Mouse (Mus musculus) hindbrain, postnatal 0 days (tissue): ENCODE measurements around the gene Heatr5a. TPM values are rescaled to one million over a fixed set of nuclear protein-coding genes. Genes with fewer than 3 reads are reported as not detected.

Experiments used
- ATAC-seq: fragments of 200-750 bp; cut with Nextera tagmentation; 2 replicates; pipeline ENCODE4 v1.8.0; 2017; ENCODE audit warnings: mild to moderate bottlenecking, moderate TSS enrichment, moderate library complexity
- DNase-seq: peaks from one replicate; pipeline ENCODE4 v3.0.0-alpha.2; 2015; ENCODE audit warnings: low spot score
- H3K27ac ChIP-seq: fragments of 300-500 bp; sonication (generic); 2 replicates; pipeline ENCODE4 v1.5.1; 2014; ENCODE audit warnings: mild to moderate bottlenecking
- H3K27me3 ChIP-seq: fragments of 300-500 bp; sonication (generic); 2 replicates; pipeline ENCODE4 v1.6.1; 2014; ENCODE audit warnings: low read length, mixed read lengths; ENCODE audit not compliant: insufficient read depth
- H3K36me3 ChIP-seq: fragments of 300-500 bp; sonication (generic); 2 replicates; pipeline ENCODE4 v1.6.1; 2014; ENCODE audit warnings: low read length, mixed read lengths; ENCODE audit not compliant: insufficient read depth
- H3K4me1 ChIP-seq: fragments of 300-500 bp; sonication (generic); 2 replicates; pipeline ENCODE4 v1.6.1; 2014; ENCODE audit warnings: antibody characterized with exemption, low read length, mixed read lengths; ENCODE audit not compliant: insufficient read depth
- H3K4me2 ChIP-seq: fragments of 300-500 bp; sonication (generic); 2 replicates; pipeline ENCODE4 v1.6.1; 2014; ENCODE audit warnings: low read depth, mild to moderate bottlenecking, low read length, moderate library complexity, mixed read lengths
- H3K4me3 ChIP-seq: fragments of 300-500 bp; sonication (generic); 2 replicates; pipeline ENCODE4 v1.5.1; 2014; ENCODE audit warnings: low read length
- H3K9ac ChIP-seq: fragments of 300-500 bp; sonication (generic); replicated peaks from 2 replicates; pipeline ENCODE4 v1.6.1; 2014; ENCODE audit warnings: mild to moderate bottlenecking, low read length, moderate library complexity, mixed read lengths
- H3K9me3 ChIP-seq: fragments of 300-500 bp; sonication (generic); 2 replicates; pipeline ENCODE4 v1.6.1; 2016; ENCODE audit warnings: low read length, mixed read lengths
- CTCF ChIP-seq: IDR thresholded peaks from 2 replicates; pipeline ENCODE4 v1.5.1; 2016; ENCODE audit warnings: antibody characterized with exemption, control low read depth, low read depth
- WGBS: fragments of 180-500 bp; shearing (Covaris S2); extraction: QIAGEN DNeasy Blood & Tissue Kit; methylation state at CpG from one replicate; pipeline ENCODE4 v1.1.7; 2014; 5-methylcytosine and 5-hydroxymethylcytosine counted together
- polyA plus RNA-seq: library from polyadenylated mRNA; unstranded; fragments of >200 nt; fragmentation: Nextera tagmentation; extraction: Ambion mirVana; gene quantifications from 2 replicates; pipeline ENCODE4 v1.2.1, GENCODE M21; 2015
- total RNA-seq: library from RNA; depleted of rRNA; stranded (reverse); fragments of >200 nt; gene quantifications from 2 replicates; pipeline ENCODE4 v1.2.3, GENCODE M21; 2014; rRNA removed

Heatr5a gene
- total and polyA plus RNA-seq, 2 experiments from 2014 or later: 3.2 to 30.8 TPM

DNA sequence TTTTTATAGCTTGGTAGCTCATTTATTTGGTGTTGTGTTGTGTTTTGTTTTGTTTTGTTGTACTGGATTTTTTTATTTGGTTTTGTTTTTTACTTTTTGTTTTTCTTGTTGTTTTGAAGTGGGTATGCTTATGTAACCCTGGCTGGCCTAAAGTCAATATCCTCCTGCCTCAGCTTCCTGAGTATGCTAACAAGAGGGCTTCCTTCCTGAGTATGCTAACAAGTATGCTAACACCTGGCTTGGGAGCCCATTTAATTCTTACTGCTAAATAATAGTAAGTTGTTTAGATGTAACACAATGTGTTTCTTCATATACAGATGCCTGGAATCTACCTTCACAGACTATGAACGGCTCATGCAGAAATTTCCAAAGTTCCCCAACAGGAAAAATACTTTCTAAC lies 140.4 kb downstream of the Heatr5a start:
- Histone ChIP-seq H3K9ac (no peak overlapping the region), H3K36me3 (no peaks in the 10 kb centered on the region)

DNA sequence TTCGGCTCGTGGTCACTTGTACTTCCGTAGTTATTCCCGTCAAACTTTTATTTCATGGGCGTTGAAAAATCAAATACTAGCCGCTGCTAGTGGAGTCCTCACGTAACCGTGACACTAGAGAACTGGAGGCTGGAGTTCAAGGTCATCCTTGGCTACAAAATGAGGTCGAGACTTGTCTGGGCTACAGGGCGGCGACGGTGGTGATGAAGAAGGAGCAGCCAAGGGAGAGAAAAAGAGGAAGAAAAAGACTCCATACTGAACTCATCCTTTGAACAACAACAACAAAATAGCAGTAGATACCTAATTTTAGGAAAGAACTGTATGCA lies 141.1 kb downstream of the Heatr5a start:
- Histone ChIP-seq H3K36me3 (0 out of 2 replicates have a peak, but pooled peaks cover under 1% of the 10 kb centered on the region), H3K27ac (peak overlapping the region; percentile 99), H3K27me3 (no peaks in the 10 kb centered on the region), H3K4me2 (peak overlapping the region; percentile 67), H3K4me3 (peak overlapping the region; percentile 97), H3K4me1 (peaks cover 6% of the 10 kb centered on the region), H3K9ac (peak overlapping the region; percentile 99), H3K9me3 (no peaks in the 10 kb centered on the region)
- DNase-seq (no peak), ATAC-seq (no peak)
- TF ChIP-seq CTCF: no peak
- WGBS: under 1% methylated on average over 12 of the region's 12 CpGs

More for the DNA sequence above, 140.4 kb downstream of the Heatr5a start:
- 90% methylated on average over 1 of the region's 1 CpGs for WGBS
- ATAC-seq (no peak), DNase-seq (no peak)
- TF ChIP-seq CTCF: no peak
- H3K4me2 ChIP-seq: peak overlapping the region; percentile 67
- peak overlapping the region; percentile 97; the same call in 1 of the 2 replicates for H3K4me3 ChIP-seq
- H3K27ac ChIP-seq: peak overlapping the region; percentile 99; the same call in 1 of the 2 replicates
- H3K9me3 ChIP-seq: no peaks in the 10 kb centered on the region
- peaks cover 6% of the 10 kb centered on the region for H3K4me1 ChIP-seq
- no peaks in the 10 kb centered on the region for H3K27me3 ChIP-seq

DNA sequence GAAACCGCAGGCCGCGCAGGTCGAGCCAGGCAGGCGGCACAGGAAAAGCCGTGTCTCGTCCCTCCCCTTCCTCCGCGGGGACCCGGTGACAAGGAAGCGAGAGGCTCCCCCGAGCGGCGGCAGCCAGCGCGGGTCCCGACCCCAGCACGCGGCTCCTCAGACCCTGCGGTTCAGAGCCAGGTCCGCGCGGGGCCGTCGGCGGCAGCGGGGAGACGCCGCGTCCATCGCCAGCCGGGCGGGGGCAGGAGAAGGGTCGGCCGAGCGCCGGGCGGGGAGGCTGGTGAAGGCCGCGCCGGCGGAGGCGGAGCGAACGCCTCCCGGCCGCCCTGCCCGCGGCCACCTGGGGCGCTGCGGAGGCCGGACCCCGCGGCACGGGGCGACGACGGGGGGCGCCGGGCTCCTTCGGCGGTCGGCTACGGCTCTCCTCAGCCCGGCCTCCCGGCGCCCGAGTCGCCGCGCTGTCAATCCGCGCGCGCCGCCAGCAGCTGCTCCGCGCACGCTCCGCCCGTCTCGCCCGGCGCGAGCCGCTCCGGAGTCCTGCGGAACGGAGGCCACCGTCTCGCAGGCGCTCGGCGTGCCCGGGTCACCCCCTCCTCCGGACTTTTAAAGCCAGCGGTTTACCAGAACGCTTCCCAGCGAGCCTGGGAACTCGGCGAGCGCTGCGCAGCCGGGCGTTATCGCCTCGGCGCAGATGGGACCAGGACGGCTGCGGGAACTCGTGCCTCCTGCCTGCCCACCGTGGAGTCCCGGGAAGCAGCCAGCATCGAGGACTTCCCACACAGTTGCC lies 141.6 kb downstream of the Heatr5a start, which contains the start of gene Hectd1:
Hectd1 (minus strand) TSS at position 247 of the 787 bp plus-strand sequence.
- under 1% methylated on average over 93 of the region's 114 CpGs for WGBS
- Histone ChIP-seq H3K27ac (peak within 1 kb of the TSS; percentile 99), H3K9me3 (no peaks in the 10 kb centered on the region), H3K4me1 (peaks cover 6% of the 10 kb centered on the region), H3K27me3 (no peaks in the 10 kb centered on the region), H3K9ac (peak within 1 kb of the TSS; percentile 99), H3K4me2 (peak within 1 kb of the TSS; percentile 67), H3K4me3 (peak within 1 kb of the TSS; percentile 97), H3K36me3 (0 out of 2 replicates have a peak, but pooled peaks cover 4% of the 10 kb centered on the region)
- DNase-seq (peak; percentile 92), ATAC-seq (peak; percentile 95)
- no peak for TF ChIP-seq CTCF

DNA sequence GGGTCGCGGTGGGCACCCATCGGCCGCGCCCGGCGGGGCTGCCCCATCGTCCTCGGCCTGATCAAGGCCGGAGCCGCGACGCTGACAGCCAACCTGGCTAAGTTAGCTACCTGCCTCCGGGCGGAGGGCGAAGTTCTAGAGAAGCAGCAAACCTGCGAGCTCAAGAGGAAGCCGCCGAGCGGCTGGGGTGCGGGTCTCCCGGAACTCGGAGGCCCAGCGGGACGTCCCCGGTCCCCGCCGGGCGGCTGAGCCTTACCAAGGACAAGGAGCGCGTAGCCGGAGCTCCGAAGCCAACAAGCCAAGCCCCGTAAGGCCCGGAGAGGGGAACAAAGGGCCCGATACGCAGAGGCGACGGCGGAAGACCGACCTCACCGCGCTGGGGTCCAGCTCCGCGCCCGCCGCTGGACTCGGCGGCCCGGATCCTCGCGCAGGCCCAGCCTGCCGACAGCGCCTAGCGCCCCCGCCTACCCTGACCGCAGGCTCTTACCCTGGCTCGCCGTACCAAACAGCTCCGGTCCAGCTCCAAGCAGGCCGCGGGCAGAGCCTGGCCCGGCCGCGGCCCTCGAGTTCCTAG lies 142.3 kb downstream of the Heatr5a start:
- Histone ChIP-seq H3K9ac (peak overlapping the region; percentile 99), H3K27me3 (no peaks in the 10 kb centered on the region), H3K4me1 (peaks cover 6% of the 10 kb centered on the region), H3K4me2 (peak overlapping the region; percentile 67), H3K36me3 (0 out of 2 replicates have a peak, but pooled peaks cover 4% of the 10 kb centered on the region), H3K4me3 (peak overlapping the region; percentile 97), H3K27ac (peak overlapping the region; percentile 99), H3K9me3 (no peaks in the 10 kb centered on the region)
- no peak for TF ChIP-seq CTCF
- under 1% methylated on average over 64 of the region's 66 CpGs for WGBS
- DNase-seq (no peak), ATAC-seq (peak; percentile 2; the same call in 1 of the 2 replicates)

DNA sequence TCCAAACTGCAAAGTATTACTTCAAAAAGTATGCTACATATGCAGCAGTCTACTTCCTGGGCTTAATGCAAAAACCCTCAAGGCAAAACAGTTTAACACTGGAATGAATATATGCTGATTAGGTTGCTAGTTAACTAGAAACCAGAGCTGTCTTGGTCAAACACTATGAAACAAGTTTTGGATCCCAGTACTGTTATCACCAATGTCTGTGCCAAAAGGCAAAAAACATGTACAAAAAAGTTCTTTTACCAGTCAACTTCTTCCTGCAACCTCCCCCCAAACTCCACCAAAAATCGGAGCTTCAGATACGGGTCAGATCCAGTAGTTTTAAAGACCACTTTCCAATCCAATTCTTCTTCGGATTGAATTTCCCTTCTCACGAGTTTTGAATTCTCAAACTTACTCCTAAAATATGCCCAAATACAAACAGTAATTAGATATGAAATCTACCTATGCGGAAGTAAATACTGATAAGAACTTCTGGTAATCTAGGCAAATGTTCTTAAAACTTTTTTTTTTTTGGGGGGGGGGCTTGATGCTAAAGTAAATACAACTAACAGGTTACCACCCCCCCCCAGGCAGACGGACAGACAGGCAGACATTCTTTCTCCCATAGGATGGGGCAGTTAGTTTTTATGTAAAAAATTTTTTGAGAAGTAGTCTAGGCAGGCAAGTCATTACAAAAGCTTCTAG lies 143.0 kb downstream of the Heatr5a start:
- 0 out of 2 replicates have a peak, but pooled peaks cover 4% of the 10 kb centered on the region for H3K36me3 ChIP-seq
- no peak for TF ChIP-seq CTCF
- peak overlapping the region; percentile 99 for H3K27ac ChIP-seq
- peak overlapping the region; percentile 67 for H3K4me2 ChIP-seq
- 31% methylated on average over 6 of the region's 6 CpGs for WGBS
- peak overlapping the region; percentile 97 for H3K4me3 ChIP-seq
- ATAC-seq (no peak), DNase-seq (no peak)
- H3K4me1 ChIP-seq: peaks cover 6% of the 10 kb centered on the region
- no peaks in the 10 kb centered on the region for H3K9me3 ChIP-seq
- H3K9ac ChIP-seq: peak overlapping the region; percentile 99
- H3K27me3 ChIP-seq: no peaks in the 10 kb centered on the region

Other genes starting within 250 kb of the Heatr5a start
- gene Hectd1, start 141.8 kb downstream of the Heatr5a start, total RNA-seq: 67.1 and 68.5 TPM in 2 replicates
- 28.0 and 28.4 TPM in 2 replicates for gene Hectd1, start 141.8 kb downstream of the Heatr5a start, polyA plus RNA-seq
- 10.8 and 19.5 TPM in 2 replicates for gene Dtd2, start 35.2 kb upstream of the Heatr5a start, total RNA-seq
- 31.5 and 31.8 TPM in 2 replicates for gene Dtd2, start 35.2 kb upstream of the Heatr5a start, polyA plus RNA-seq
- gene Gpr33, start 56.7 kb upstream of the Heatr5a start, total RNA-seq: not detected in 2 replicates
- gene Gpr33, start 56.7 kb upstream of the Heatr5a start, polyA plus RNA-seq: not detected in 2 replicates
- 4.1 and 10.2 TPM in 2 replicates for gene Nubpl, start 126.4 kb upstream of the Heatr5a start, total RNA-seq
- gene Nubpl, start 126.4 kb upstream of the Heatr5a start, polyA plus RNA-seq: 7.6 and 7.7 TPM in 2 replicates